Mouse (Mus musculus): ENCODE data around the gene Srpk2.
"Not testable (repeated sequence)": the region's sequence is repeated elsewhere in the genome, so short reads cannot be mapped to it uniquely, and the experiment has no call there.

The Srpk2 gene

GRCm38 (mm10) chr5:23604036-23604705 is 80.2 kb downstream of the Srpk2 start:
- no peak for DNase-seq (ENCODE audit: low spot score)

GRCm38 (mm10) chr5:23599750-23600537 is 84.5 kb downstream of the Srpk2 start:
- no peak for DNase-seq (ENCODE audit: low spot score)

- DNase-seq (ENCODE audit: low spot score), result no peak
Observed at GRCm38 (mm10) chr5:23599171-23599570, 85.2 kb downstream of the Srpk2 start.

- no peak for DNase-seq (ENCODE audit: low spot score)
Observed at GRCm38 (mm10) chr5:23598491-23598890, 85.9 kb downstream of the Srpk2 start.

- DNase-seq (ENCODE audit: low spot score), result no peak
Observed at GRCm38 (mm10) chr5:23597999-23598398, 86.4 kb downstream of the Srpk2 start.

- DNase-seq (ENCODE audit: low spot score), result no peak
Observed at GRCm38 (mm10) chr5:23597260-23597864, 87.1 kb downstream of the Srpk2 start.

GRCm38 (mm10) chr5:23596326-23596965 is 88.0 kb downstream of the Srpk2 start:
- DNase-seq (ENCODE audit: low spot score), result no peak

- DNase-seq (ENCODE audit: low spot score), result not testable (repeated sequence)
Observed at GRCm38 (mm10) chr5:23590298-23590697, 94.1 kb downstream of the Srpk2 start.

GRCm38 (mm10) chr5:23587614-23588013 is 96.8 kb downstream of the Srpk2 start:
- no peak for DNase-seq (ENCODE audit: low spot score)

GRCm38 (mm10) chr5:23586531-23587453 is 97.6 kb downstream of the Srpk2 start:
- no peak for DNase-seq (ENCODE audit: low spot score)

GRCm38 (mm10) chr5:23581484-23582060 is 102.8 kb downstream of the Srpk2 start:
- no peak for DNase-seq (ENCODE audit: low spot score)

- DNase-seq (ENCODE audit: low spot score), result no peak
Observed at GRCm38 (mm10) chr5:23579120-23579880, 105.1 kb downstream of the Srpk2 start.

- no peak for DNase-seq (ENCODE audit: low spot score)
Observed at GRCm38 (mm10) chr5:23578322-23578957, 106.0 kb downstream of the Srpk2 start.

- no peak for DNase-seq (ENCODE audit: low spot score)
Observed at GRCm38 (mm10) chr5:23577847-23578246, 106.6 kb downstream of the Srpk2 start.

GRCm38 (mm10) chr5:23576336-23577094 is 107.9 kb downstream of the Srpk2 start:
- DNase-seq (ENCODE audit: low spot score), result no peak

GRCm38 (mm10) chr5:23573942-23574341 is 110.5 kb downstream of the Srpk2 start:
- no peak for DNase-seq (ENCODE audit: low spot score)

- no peak for DNase-seq (ENCODE audit: low spot score)
Observed at GRCm38 (mm10) chr5:23568188-23568587, 116.2 kb downstream of the Srpk2 start.

- DNase-seq (ENCODE audit: low spot score), result no peak
Observed at GRCm38 (mm10) chr5:23566382-23566781, 118.0 kb downstream of the Srpk2 start.
